Mouse (Mus musculus): ENCODE measurements around the gene Gm609. TPM values are rescaled to one million over a fixed set of nuclear protein-coding genes. Genes with fewer than 3 reads are reported as not detected.

Gm609 gene
- total and polyA plus RNA-seq, 3 experiments: 0.22 TPM; not detected in 2

DNA sequence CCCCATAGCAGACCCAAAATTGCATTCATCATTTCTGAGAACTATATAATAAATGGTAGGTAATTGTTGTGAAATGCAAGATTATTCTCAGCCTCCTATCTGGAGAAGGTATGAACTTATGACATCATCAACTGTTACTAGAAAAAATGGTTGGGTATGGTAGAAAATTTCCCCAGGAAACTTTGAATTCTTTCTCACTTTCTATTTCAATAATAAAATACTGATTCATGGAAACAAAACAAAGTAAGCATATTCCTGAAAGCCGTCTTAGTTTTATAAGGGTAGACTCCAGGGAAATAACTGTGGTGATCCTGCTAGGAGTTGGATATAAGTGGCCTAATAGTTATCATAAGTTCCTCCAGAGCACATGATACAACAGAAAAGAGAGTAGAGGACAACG lies 103.7 kb downstream of the Gm609 start:
- no peak overlapping the region for H3K4me3 ChIP-seq (ENCODE audit: low read depth, low read length)

DNA sequence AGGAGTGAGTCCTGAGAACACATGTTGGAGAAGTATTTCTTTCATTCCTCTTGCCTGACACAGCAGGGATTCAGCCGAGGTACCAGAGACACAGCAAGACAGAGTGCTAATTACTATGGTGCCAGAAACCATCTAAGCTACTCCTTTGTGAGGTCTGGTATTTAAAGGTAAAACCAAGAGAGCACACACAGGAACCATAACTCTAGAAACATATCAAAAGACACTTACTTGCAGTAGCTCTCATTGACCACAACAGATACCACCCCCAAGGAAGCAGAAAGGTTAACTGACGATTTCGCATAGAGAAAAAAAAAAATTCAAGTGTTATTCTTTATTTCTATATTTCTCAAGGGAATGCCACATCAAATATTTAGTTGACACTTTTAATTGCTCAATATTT lies 111.0 kb downstream of the Gm609 start:
- no peak for TF ChIP-seq POLR2AphosphoS5 (IDR thresholded peaks at IDR 0.05; ENCODE audit: insufficient replicate concordance, low read depth, low read length)
- no peak for ATAC-seq (ENCODE audit: extremely low read depth, insufficient number of reproducible peaks, low FRiP score, poor library complexity, severe bottlenecking)
- no peaks in the 10 kb centered on the region for H3K9me3 ChIP-seq (replicated peaks)
- H3K27me3 ChIP-seq (ENCODE audit: insufficient read depth, low read length): no peaks in the 10 kb centered on the region
- no peaks in the 10 kb centered on the region for H3K4me1 ChIP-seq (ENCODE audit: insufficient read depth, low read depth, low read length)
- H3K36me3 ChIP-seq (replicated peaks): no peaks in the 10 kb centered on the region
- no peak for DNase-seq (ENCODE audit: low spot score)
- no peak overlapping the region for H3K4me3 ChIP-seq (ENCODE audit: low read depth, low read length)

More for the DNA sequence above, 103.7 kb downstream of the Gm609 start:
- TF ChIP-seq GATA1 (IDR thresholded peaks at IDR 0.05; ENCODE audit: borderline replicate concordance, low read length) (no peak), CTCF (IDR thresholded peaks at IDR 0.05; ENCODE audit: low read depth, low read length) (no peak), POLR2AphosphoS5 (IDR thresholded peaks at IDR 0.05; ENCODE audit: insufficient replicate concordance, low read depth, low read length) (no peak), GATA2 (IDR thresholded peaks at IDR 0.05; ENCODE audit: borderline replicate concordance, low read depth, low read length) (no peak), TAL1 (conservative IDR thresholded peaks at IDR 0.05; ENCODE audit: low read depth, low read length) (no peak)
- Histone ChIP-seq H3K4me1 (ENCODE audit: insufficient read depth, low read depth, low read length) (no peaks in the 10 kb centered on the region), H3K27me3 (ENCODE audit: insufficient read depth, low read length) (no peaks in the 10 kb centered on the region), H3K36me3 (replicated peaks) (no peaks in the 10 kb centered on the region), H3K9me3 (replicated peaks) (no peaks in the 10 kb centered on the region)
- DNase-seq (ENCODE audit: low spot score) (no peak), ATAC-seq (ENCODE audit: extremely low read depth, insufficient number of reproducible peaks, low FRiP score, poor library complexity, severe bottlenecking) (no peak)

DNA sequence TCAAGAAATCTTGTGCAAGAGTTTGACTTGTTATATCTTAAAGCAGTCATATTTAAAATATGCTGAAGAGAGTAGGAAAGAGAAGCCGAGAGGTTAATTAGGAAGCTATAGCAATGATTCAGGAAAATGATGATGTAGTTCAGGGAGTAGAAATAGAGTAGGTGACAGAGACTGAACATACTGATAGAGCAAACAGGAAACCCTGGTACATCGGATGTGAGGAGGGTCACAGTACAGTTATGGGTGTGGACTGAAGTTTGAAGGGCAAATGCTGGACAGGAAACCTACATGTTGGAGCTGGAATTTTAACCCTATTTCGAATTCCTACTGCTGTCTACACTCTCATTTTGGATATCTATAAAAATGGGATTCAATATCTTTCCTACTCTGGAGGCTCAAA lies 113.8 kb downstream of the Gm609 start:
- no peak for ATAC-seq (ENCODE audit: extremely low read depth, insufficient number of reproducible peaks, low FRiP score, poor library complexity, severe bottlenecking)
- H3K4me3 ChIP-seq (ENCODE audit: low read depth, low read length): no peak overlapping the region
- TF ChIP-seq CTCF (IDR thresholded peaks at IDR 0.05; ENCODE audit: low read depth, low read length) (no peak), POLR2AphosphoS5 (IDR thresholded peaks at IDR 0.05; ENCODE audit: insufficient replicate concordance, low read depth, low read length) (no peak), GATA1 (IDR thresholded peaks at IDR 0.05; ENCODE audit: borderline replicate concordance, low read length) (no peak), TAL1 (conservative IDR thresholded peaks at IDR 0.05; ENCODE audit: low read depth, low read length) (no peak), GATA2 (IDR thresholded peaks at IDR 0.05; ENCODE audit: borderline replicate concordance, low read depth, low read length) (no peak)

DNA sequence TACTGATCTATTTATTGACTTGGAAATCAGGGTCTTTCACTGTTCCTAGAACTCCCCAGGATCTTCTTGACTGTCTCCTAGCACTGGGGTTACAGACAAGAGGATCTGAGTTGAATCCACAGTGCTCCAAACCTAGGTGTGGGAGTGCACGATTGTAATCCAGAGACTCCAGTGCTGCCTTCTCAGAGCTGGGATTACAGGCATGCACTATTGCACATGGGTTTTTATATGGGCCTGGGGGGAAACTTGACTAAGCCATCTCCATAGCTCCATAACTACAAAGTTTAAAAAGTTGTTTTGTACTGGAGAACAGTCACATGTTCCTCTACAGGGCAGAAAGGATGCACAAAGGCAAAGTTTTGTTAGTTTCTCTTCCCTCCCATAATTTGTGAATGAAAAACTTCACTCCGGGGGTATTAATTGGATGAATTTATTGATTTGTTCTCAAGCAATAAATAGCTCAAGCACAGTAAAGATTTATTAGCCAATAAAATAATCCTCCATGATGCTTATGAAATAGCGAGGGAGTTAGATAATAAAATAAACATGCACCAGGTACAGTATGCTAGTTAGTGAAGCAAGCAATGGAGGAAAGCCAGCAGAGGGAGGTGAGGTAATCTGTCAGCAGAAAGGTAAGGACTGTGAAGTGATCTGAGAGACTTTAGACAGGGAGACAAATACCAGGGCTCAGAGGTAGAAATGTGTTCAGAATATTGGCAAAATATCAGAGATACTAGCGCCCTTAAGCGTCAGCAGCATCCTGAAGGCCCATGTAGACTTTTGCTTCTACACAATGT lies 114.4 kb downstream of the Gm609 start:
- no peaks in the 10 kb centered on the region for H3K4me1 ChIP-seq (ENCODE audit: insufficient read depth, low read depth, low read length)
- DNase-seq (ENCODE audit: low spot score) (no peak), ATAC-seq (ENCODE audit: extremely low read depth, insufficient number of reproducible peaks, low FRiP score, poor library complexity, severe bottlenecking) (no peak)
- no peak overlapping the region for H3K4me3 ChIP-seq (ENCODE audit: low read depth, low read length)
- H3K27me3 ChIP-seq (ENCODE audit: insufficient read depth, low read length): no peaks in the 10 kb centered on the region
- TF ChIP-seq GATA1 (IDR thresholded peaks at IDR 0.05; ENCODE audit: borderline replicate concordance, low read length): no peak
- TF ChIP-seq POLR2AphosphoS5 (IDR thresholded peaks at IDR 0.05; ENCODE audit: insufficient replicate concordance, low read depth, low read length): no peak
- no peak for TF ChIP-seq GATA2 (IDR thresholded peaks at IDR 0.05; ENCODE audit: borderline replicate concordance, low read depth, low read length)
- no peak for TF ChIP-seq CTCF (IDR thresholded peaks at IDR 0.05; ENCODE audit: low read depth, low read length)
- TF ChIP-seq TAL1 (conservative IDR thresholded peaks at IDR 0.05; ENCODE audit: low read depth, low read length): no peak
- no peaks in the 10 kb centered on the region for H3K9me3 ChIP-seq (replicated peaks)
- H3K36me3 ChIP-seq (replicated peaks): no peaks in the 10 kb centered on the region

More for the DNA sequence above, 113.8 kb downstream of the Gm609 start:
- no peak for DNase-seq (ENCODE audit: low spot score)
- Histone ChIP-seq H3K9me3 (replicated peaks) (no peaks in the 10 kb centered on the region), H3K36me3 (replicated peaks) (no peaks in the 10 kb centered on the region), H3K4me1 (ENCODE audit: insufficient read depth, low read depth, low read length) (no peaks in the 10 kb centered on the region), H3K27me3 (ENCODE audit: insufficient read depth, low read length) (no peaks in the 10 kb centered on the region)

DNA sequence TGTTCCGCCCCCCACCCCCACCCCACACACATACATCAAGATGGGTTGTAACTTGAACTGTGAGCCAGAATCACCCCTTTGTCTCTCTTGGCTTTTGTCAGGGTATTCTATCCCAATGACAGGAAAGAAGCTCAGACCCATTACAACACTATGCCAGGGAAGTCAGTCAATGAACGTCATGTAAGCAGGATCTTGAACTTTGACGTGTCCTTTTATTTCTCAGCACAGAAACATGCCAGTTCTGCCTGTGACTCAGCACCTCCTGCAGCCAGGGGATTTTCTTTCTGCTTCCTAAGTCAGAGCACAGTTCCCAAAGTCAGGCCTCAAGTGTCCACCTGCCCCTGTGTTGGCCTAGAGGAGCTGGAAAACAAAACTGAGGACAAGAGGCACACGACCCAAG lies 115.4 kb downstream of the Gm609 start:
- H3K9me3 ChIP-seq (replicated peaks): no peaks in the 10 kb centered on the region
- no peak for TF ChIP-seq TAL1 (conservative IDR thresholded peaks at IDR 0.05; ENCODE audit: low read depth, low read length)
- TF ChIP-seq GATA2 (IDR thresholded peaks at IDR 0.05; ENCODE audit: borderline replicate concordance, low read depth, low read length): no peak
- no peak for DNase-seq (ENCODE audit: low spot score)

DNA sequence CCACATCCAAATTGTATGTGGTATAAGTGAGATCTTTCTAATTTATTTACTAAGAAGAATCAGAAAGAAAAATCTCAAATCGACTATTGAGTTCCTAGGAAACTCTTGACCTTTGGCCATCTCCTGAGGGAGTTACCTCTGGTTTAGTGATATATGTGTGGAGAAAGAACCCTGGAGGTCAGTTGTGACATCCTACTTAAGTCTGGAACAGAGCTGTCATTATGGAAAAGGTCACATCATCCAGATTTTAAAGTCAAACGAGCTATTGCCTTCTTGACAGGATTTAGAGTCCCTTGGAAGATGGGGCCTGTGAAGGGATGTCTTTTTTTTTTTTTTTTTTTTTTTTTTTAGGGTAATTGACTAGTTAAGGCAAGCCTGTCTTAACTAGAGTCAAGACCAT lies 116.0 kb downstream of the Gm609 start:
- H3K4me3 ChIP-seq (ENCODE audit: low read depth, low read length): no peak overlapping the region
- no peak for DNase-seq (ENCODE audit: low spot score)
- no peak for TF ChIP-seq CTCF (IDR thresholded peaks at IDR 0.05; ENCODE audit: low read depth, low read length)
- TF ChIP-seq GATA2 (IDR thresholded peaks at IDR 0.05; ENCODE audit: borderline replicate concordance, low read depth, low read length): no peak
- no peak for TF ChIP-seq POLR2AphosphoS5 (IDR thresholded peaks at IDR 0.05; ENCODE audit: insufficient replicate concordance, low read depth, low read length)
- no peak for TF ChIP-seq TAL1 (conservative IDR thresholded peaks at IDR 0.05; ENCODE audit: low read depth, low read length)

More for the DNA sequence above, 115.4 kb downstream of the Gm609 start:
- Histone ChIP-seq H3K4me1 (ENCODE audit: insufficient read depth, low read depth, low read length) (no peaks in the 10 kb centered on the region), H3K4me3 (ENCODE audit: low read depth, low read length) (no peak overlapping the region), H3K36me3 (replicated peaks) (no peaks in the 10 kb centered on the region), H3K27me3 (ENCODE audit: insufficient read depth, low read length) (no peaks in the 10 kb centered on the region)
- ATAC-seq (ENCODE audit: extremely low read depth, insufficient number of reproducible peaks, low FRiP score, poor library complexity, severe bottlenecking): no peak

More for the DNA sequence above, 116.0 kb downstream of the Gm609 start:
- no peak for ATAC-seq (ENCODE audit: extremely low read depth, insufficient number of reproducible peaks, low FRiP score, poor library complexity, severe bottlenecking)
- Histone ChIP-seq H3K27me3 (ENCODE audit: insufficient read depth, low read length) (no peaks in the 10 kb centered on the region), H3K9me3 (replicated peaks) (no peaks in the 10 kb centered on the region), H3K36me3 (replicated peaks) (no peaks in the 10 kb centered on the region), H3K4me1 (ENCODE audit: insufficient read depth, low read depth, low read length) (no peaks in the 10 kb centered on the region)
